Mouse (Mus musculus) hindbrain, postnatal 0 days (tissue): ENCODE measurements around the gene Itpr2. TPM values are rescaled to one million over a fixed set of nuclear protein-coding genes. Genes with fewer than 3 reads are reported as not detected.
A peak's percentile ranks its signal among the peaks of the same experiment; 100 is the strongest.

Experiments used
- ATAC-seq: fragments of 200-750 bp; cut with Nextera tagmentation; 2 replicates; pipeline ENCODE4 v1.8.0; 2017; ENCODE audit warnings: mild to moderate bottlenecking, moderate TSS enrichment, moderate library complexity
- DNase-seq: peaks from one replicate; pipeline ENCODE4 v3.0.0-alpha.2; 2015; ENCODE audit warnings: low spot score
- H3K27ac ChIP-seq: fragments of 300-500 bp; sonication (generic); 2 replicates; pipeline ENCODE4 v1.5.1; 2014; ENCODE audit warnings: mild to moderate bottlenecking
- H3K27me3 ChIP-seq: fragments of 300-500 bp; sonication (generic); 2 replicates; pipeline ENCODE4 v1.6.1; 2014; ENCODE audit warnings: low read length, mixed read lengths; ENCODE audit not compliant: insufficient read depth
- H3K36me3 ChIP-seq: fragments of 300-500 bp; sonication (generic); 2 replicates; pipeline ENCODE4 v1.6.1; 2014; ENCODE audit warnings: low read length, mixed read lengths; ENCODE audit not compliant: insufficient read depth
- H3K4me1 ChIP-seq: fragments of 300-500 bp; sonication (generic); 2 replicates; pipeline ENCODE4 v1.6.1; 2014; ENCODE audit warnings: antibody characterized with exemption, low read length, mixed read lengths; ENCODE audit not compliant: insufficient read depth
- H3K4me2 ChIP-seq: fragments of 300-500 bp; sonication (generic); 2 replicates; pipeline ENCODE4 v1.6.1; 2014; ENCODE audit warnings: low read depth, mild to moderate bottlenecking, low read length, moderate library complexity, mixed read lengths
- H3K4me3 ChIP-seq: fragments of 300-500 bp; sonication (generic); 2 replicates; pipeline ENCODE4 v1.5.1; 2014; ENCODE audit warnings: low read length
- H3K9ac ChIP-seq: fragments of 300-500 bp; sonication (generic); replicated peaks from 2 replicates; pipeline ENCODE4 v1.6.1; 2014; ENCODE audit warnings: mild to moderate bottlenecking, low read length, moderate library complexity, mixed read lengths
- H3K9me3 ChIP-seq: fragments of 300-500 bp; sonication (generic); 2 replicates; pipeline ENCODE4 v1.6.1; 2016; ENCODE audit warnings: low read length, mixed read lengths
- CTCF ChIP-seq: IDR thresholded peaks from 2 replicates; pipeline ENCODE4 v1.5.1; 2016; ENCODE audit warnings: antibody characterized with exemption, control low read depth, low read depth
- WGBS: fragments of 180-500 bp; shearing (Covaris S2); extraction: QIAGEN DNeasy Blood & Tissue Kit; methylation state at CpG from one replicate; pipeline ENCODE4 v1.1.7; 2014; 5-methylcytosine and 5-hydroxymethylcytosine counted together
- polyA plus RNA-seq: library from polyadenylated mRNA; unstranded; fragments of >200 nt; fragmentation: Nextera tagmentation; extraction: Ambion mirVana; gene quantifications from 2 replicates; pipeline ENCODE4 v1.2.1, GENCODE M21; 2015
- total RNA-seq: library from RNA; depleted of rRNA; stranded (reverse); fragments of >200 nt; gene quantifications from 2 replicates; pipeline ENCODE4 v1.2.3, GENCODE M21; 2014

The Itpr2 gene
- total and polyA plus RNA-seq, 2 experiments from 2014 or later, result 15.3 to 15.7 TPM

GRCm38 (mm10) chr6:146346545-146347195 lies 155.4 kb downstream of the Itpr2 start:
- H3K4me1 ChIP-seq, result peaks cover 17% of the 10 kb centered on the region; the same call in 1 of the 2 replicates
- 88% methylated on average over 8 of the region's 8 CpGs for WGBS
- TF ChIP-seq CTCF, result no peak
- H3K9ac ChIP-seq, result no peak overlapping the region
- no peaks in the 10 kb centered on the region for H3K27me3 ChIP-seq
- H3K4me2 ChIP-seq, result no peak overlapping the region
- H3K4me3 ChIP-seq, result no peak overlapping the region
- H3K9me3 ChIP-seq, result no peaks in the 10 kb centered on the region
- no peak for DNase-seq
- H3K27ac ChIP-seq, result no peak overlapping the region
- H3K36me3 ChIP-seq, result no peaks in the 10 kb centered on the region
- ATAC-seq, result no peak

DNA sequence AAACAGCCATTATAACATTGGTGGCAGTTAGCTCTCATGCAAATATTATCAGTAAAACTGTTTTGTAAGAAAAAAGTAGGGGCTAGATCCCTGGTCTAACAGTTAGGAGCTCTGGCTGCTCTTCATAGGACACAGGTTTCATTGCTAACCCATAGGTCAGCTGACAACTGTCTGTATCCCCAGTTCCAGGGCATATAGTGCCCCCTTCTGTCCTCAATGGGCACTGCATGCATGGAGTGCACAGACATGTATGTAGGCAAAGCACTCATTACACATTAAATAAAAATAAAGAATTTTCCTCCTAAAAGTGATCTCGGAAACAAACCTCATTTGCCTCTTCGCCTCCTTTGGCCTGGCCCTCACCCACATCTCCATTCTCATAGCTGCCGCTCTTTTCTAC lies 157.3 kb downstream of the Itpr2 start:
- Histone ChIP-seq H3K9me3 (no peaks in the 10 kb centered on the region), H3K27ac (no peak overlapping the region), H3K9ac (no peak overlapping the region), H3K36me3 (no peaks in the 10 kb centered on the region), H3K4me3 (no peak overlapping the region), H3K4me2 (no peak overlapping the region), H3K27me3 (no peaks in the 10 kb centered on the region), H3K4me1 (peaks cover 17% of the 10 kb centered on the region; the same call in 1 of the 2 replicates)
- 96% methylated on average over 3 of the region's 3 CpGs for WGBS
- peak; percentile 69 for TF ChIP-seq CTCF
- ATAC-seq, result 0 out of 2 replicates have a peak, but pooled peaks have one; percentile 19
- peak; percentile 54 for DNase-seq

DNA sequence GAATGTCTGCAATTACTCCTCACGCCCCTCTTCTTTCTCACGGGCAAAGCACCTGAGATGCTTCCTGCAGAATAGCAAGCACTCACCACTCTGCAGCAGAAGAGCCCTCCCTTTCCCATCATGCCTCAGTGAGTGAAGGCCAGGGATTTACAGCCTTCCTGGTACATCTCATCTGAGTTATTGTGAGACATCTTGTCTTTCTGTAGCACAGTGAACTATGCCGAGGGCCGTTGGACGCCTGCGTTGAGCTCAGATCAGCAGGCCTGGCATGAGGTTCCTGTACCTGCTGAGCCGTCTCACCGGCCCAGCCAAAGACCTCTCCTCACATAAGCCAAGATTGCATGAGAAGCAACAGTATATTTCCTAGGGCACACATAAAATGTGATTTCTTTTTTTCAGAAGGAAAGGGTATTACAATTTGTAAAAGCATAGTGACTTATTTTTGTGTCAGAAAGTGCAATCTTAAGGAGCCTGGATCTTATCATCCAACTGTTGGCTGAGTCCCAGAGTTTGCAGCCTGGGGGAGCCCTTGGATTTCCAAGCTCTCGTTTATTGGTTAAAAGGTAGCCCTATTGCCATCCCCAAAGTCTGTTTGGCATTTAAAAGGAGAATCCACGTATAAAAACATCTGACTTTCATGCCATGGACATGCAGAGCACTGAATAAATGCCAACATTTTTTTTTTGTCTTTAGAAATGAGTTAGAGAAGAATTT lies 158.2 kb downstream of the Itpr2 start:
- 23% methylated on average over 10 of the region's 10 CpGs for WGBS
- TF ChIP-seq CTCF, result no peak
- ATAC-seq (no peak), DNase-seq (peak; percentile 25)
- Histone ChIP-seq H3K9me3 (no peaks in the 10 kb centered on the region), H3K9ac (0 out of 2 replicates have a peak overlapping the region, but pooled peaks have one; percentile 9), H3K27me3 (no peaks in the 10 kb centered on the region), H3K4me1 (peaks cover 17% of the 10 kb centered on the region; the same call in 1 of the 2 replicates), H3K36me3 (no peaks in the 10 kb centered on the region), H3K27ac (peak overlapping the region; percentile 52), H3K4me2 (no peak overlapping the region), H3K4me3 (no peak overlapping the region)

- H3K4me1 ChIP-seq, result peaks cover 17% of the 10 kb centered on the region; the same call in 1 of the 2 replicates
- peak overlapping the region; percentile 52; the same call in 1 of the 2 replicates for H3K27ac ChIP-seq
- H3K27me3 ChIP-seq, result no peaks in the 10 kb centered on the region
- no peak for TF ChIP-seq CTCF
- H3K9me3 ChIP-seq, result no peaks in the 10 kb centered on the region
- H3K9ac ChIP-seq, result no peak overlapping the region
- H3K4me3 ChIP-seq, result no peak overlapping the region
- DNase-seq, result peak; percentile 63
- no peak overlapping the region for H3K4me2 ChIP-seq
- no peaks in the 10 kb centered on the region for H3K36me3 ChIP-seq
- 11% methylated on average over 6 of the region's 6 CpGs for WGBS
- ATAC-seq, result peak; percentile 61
Measured at GRCm38 (mm10) chr6:146342995-146343394, 159.0 kb downstream of the Itpr2 start.

- Histone ChIP-seq H3K36me3 (no peaks in the 10 kb centered on the region), H3K9ac (no peak overlapping the region), H3K4me1 (peaks cover 17% of the 10 kb centered on the region; the same call in 1 of the 2 replicates), H3K27ac (no peak overlapping the region), H3K9me3 (no peaks in the 10 kb centered on the region), H3K4me2 (no peak overlapping the region), H3K27me3 (no peaks in the 10 kb centered on the region), H3K4me3 (no peak overlapping the region)
- 69% methylated on average over 3 of the region's 3 CpGs for WGBS
- ATAC-seq, result peak; percentile 33; the same call in 1 of the 2 replicates
- no peak for TF ChIP-seq CTCF
- peak; percentile 57 for DNase-seq
Measured at GRCm38 (mm10) chr6:146341934-146342333, 160.1 kb downstream of the Itpr2 start.

- H3K9ac ChIP-seq, result no peak overlapping the region
- H3K4me3 ChIP-seq, result no peak overlapping the region
- no peaks in the 10 kb centered on the region for H3K27me3 ChIP-seq
- ATAC-seq (no peak), DNase-seq (no peak)
- no peaks in the 10 kb centered on the region for H3K9me3 ChIP-seq
- WGBS, result 80% methylated on average over 3 of the region's 3 CpGs
- H3K36me3 ChIP-seq, result no peaks in the 10 kb centered on the region
- no peak overlapping the region; the same call in 1 of the 2 replicates for H3K27ac ChIP-seq
- no peak for TF ChIP-seq CTCF
- no peak overlapping the region for H3K4me2 ChIP-seq
- H3K4me1 ChIP-seq, result peaks cover 17% of the 10 kb centered on the region; the same call in 1 of the 2 replicates
Measured at GRCm38 (mm10) chr6:146341413-146341812, 160.6 kb downstream of the Itpr2 start.
